Mouse (Mus musculus): Measurements from ENCODE around the gene Rbks. TPM values are rescaled to one million over a fixed set of nuclear protein-coding genes. Genes with fewer than 3 reads are reported as not detected.
A peak's percentile ranks its signal among the peaks of the same experiment; 100 is the strongest.

The Rbks gene
- polyA plus RNA-seq, 1 experiment from 2014 or later = 23.4 TPM

DNA sequence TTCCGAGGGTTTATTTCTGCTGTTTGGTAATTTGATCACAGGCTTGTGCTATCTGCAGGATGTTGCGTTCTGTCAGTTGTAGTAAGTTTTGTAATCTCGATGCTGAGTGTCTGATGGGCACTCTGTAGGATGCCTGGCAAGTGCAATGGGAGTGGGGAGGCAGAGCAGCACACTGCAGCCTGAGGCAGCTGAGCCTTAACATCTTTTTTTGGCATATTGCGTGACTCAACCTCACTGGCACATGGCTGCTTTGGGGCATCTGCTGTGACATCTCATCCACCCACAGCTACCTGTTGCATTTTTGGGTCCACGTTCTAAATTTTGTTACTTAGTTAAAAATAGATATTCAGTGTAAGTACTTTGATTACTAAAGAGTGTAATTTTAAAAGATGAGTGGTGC is 7.5 kb upstream of the Rbks start:
- no peak overlapping the region for H3K27ac ChIP-seq (ENCODE audit: low read depth)
- H3K36me3 ChIP-seq (replicated peaks; ENCODE audit: insufficient read depth, low read length) = peaks cover 27% of the 10 kb centered on the region
- H3K4me2 ChIP-seq (ENCODE audit: low read depth, low read length) = no peak overlapping the region
- ATAC-seq = no peak
- 81% methylated on average over 5 of the region's 5 CpGs for WGBS (ENCODE audit: insufficient replicate concordance)
- no peaks in the 10 kb centered on the region for H3K27me3 ChIP-seq (ENCODE audit: insufficient read depth, low read length)
- no peak for DNase-seq
- no peaks in the 10 kb centered on the region for H3K9me3 ChIP-seq (ENCODE audit: low read length)
- H3K4me1 ChIP-seq (ENCODE audit: insufficient read depth) = no peaks in the 10 kb centered on the region
- TF ChIP-seq CTCF (IDR thresholded peaks at IDR 0.05; ENCODE audit: low read depth) (no peak), EP300 (IDR thresholded peaks at IDR 0.05; ENCODE audit: low read depth) (no peak)
- H3K4me3 ChIP-seq (ENCODE audit: low read depth, low read length) = no peak overlapping the region
- H3K9ac ChIP-seq (replicated peaks) = no peak overlapping the region

DNA sequence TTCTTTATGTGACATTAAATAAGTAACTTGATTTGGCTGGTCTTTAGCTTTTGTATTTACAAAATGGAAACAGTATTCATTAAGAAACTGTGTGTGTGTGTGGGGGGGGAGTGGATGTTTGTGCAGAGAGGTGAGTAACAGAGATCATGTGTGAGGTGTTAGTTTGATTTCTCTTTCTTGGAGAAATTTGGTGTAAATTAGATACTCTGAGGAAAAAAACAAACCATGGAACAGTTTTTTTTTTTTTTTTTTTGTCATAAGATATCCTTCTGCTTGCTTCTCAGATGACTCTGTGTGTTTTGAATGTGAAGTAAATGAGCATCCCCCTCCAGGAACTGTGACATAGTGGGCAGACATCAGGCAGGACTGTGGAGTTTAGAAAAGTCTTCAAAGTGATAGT is 2.0 kb upstream of the Rbks start:
- ATAC-seq (no peak), DNase-seq (no peak)
- TF ChIP-seq EP300 (IDR thresholded peaks at IDR 0.05; ENCODE audit: low read depth) (no peak), CTCF (IDR thresholded peaks at IDR 0.05; ENCODE audit: low read depth) (no peak)
- Histone ChIP-seq H3K27me3 (ENCODE audit: insufficient read depth, low read length) (no peaks in the 10 kb centered on the region), H3K4me1 (ENCODE audit: insufficient read depth) (peaks cover 6% of the 10 kb centered on the region), H3K36me3 (replicated peaks; ENCODE audit: insufficient read depth, low read length) (peaks cover 21% of the 10 kb centered on the region), H3K4me2 (ENCODE audit: low read depth, low read length) (no peak overlapping the region), H3K9me3 (ENCODE audit: low read length) (no peaks in the 10 kb centered on the region), H3K4me3 (ENCODE audit: low read depth, low read length) (no peak overlapping the region), H3K9ac (replicated peaks) (no peak overlapping the region), H3K27ac (ENCODE audit: low read depth) (peak overlapping the region; percentile 99; the same call in 1 of the 2 replicates)

DNA sequence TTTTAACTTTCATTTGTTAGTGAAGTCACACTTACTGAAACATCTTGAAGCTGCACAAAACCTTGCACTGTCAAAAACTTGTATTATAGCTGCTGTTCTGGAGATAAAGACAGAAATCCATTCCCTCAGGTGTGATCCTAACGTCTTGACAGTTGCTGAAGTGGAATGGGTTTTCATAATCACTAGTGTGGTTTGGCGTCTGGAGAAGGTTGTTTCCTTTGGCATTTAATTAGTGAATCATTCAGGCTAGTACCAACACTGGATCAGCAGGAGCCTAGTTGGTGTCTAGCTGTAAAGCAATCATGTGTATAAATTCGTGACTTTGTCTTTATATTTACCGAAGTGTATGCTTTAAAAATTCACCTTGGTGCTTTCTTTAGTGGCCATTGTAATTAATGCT is 1.5 kb upstream of the Rbks start:
- no peak for TF ChIP-seq CTCF (IDR thresholded peaks at IDR 0.05; ENCODE audit: low read depth)
- TF ChIP-seq EP300 (IDR thresholded peaks at IDR 0.05; ENCODE audit: low read depth) = no peak
- Histone ChIP-seq H3K4me2 (ENCODE audit: low read depth, low read length) (peak overlapping the region; percentile 85), H3K27me3 (ENCODE audit: insufficient read depth, low read length) (no peaks in the 10 kb centered on the region), H3K36me3 (replicated peaks; ENCODE audit: insufficient read depth, low read length) (peaks cover 20% of the 10 kb centered on the region), H3K4me1 (ENCODE audit: insufficient read depth) (peaks cover 6% of the 10 kb centered on the region), H3K9me3 (ENCODE audit: low read length) (no peaks in the 10 kb centered on the region), H3K27ac (ENCODE audit: low read depth) (peak overlapping the region; percentile 99), H3K9ac (replicated peaks) (no peak overlapping the region), H3K4me3 (ENCODE audit: low read depth, low read length) (0 out of 2 replicates have a peak overlapping the region, but pooled peaks have one; percentile 90)
- ATAC-seq (no peak), DNase-seq (no peak)
- WGBS (ENCODE audit: insufficient replicate concordance) = 55% methylated on average over 4 of the region's 4 CpGs

DNA sequence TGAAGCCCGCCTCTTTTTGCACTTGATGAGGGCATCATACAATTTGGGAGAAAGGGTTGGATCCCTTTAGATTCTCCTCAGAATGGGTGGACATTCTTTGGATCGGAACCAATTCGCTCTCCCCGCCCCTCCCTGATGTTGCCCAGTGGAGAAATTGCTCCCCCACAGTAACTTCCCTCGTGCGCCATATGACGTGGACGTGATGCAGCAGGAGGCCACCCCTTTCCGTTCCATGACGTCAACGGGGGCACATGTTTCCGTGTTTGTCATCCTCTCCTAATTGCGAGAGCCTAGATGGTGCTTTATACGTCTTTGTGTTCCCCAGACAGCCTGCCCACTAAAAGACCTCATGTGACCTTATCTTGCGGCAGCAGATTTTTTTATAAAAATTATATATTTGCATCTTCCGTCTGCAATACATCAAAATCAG is 885 bp upstream of the Rbks start:
- H3K27ac ChIP-seq (ENCODE audit: low read depth) = peak overlapping the region; percentile 99
- 2% methylated on average over 16 of the region's 16 CpGs for WGBS (ENCODE audit: insufficient replicate concordance)
- peak overlapping the region; percentile 85 for H3K4me2 ChIP-seq (ENCODE audit: low read depth, low read length)
- ATAC-seq = peak; percentile 71
- peaks cover 6% of the 10 kb centered on the region for H3K4me1 ChIP-seq (ENCODE audit: insufficient read depth)
- peak; percentile 91 for DNase-seq
- no peaks in the 10 kb centered on the region for H3K9me3 ChIP-seq (ENCODE audit: low read length)
- peak overlapping the region; percentile 90 for H3K4me3 ChIP-seq (ENCODE audit: low read depth, low read length)
- no peaks in the 10 kb centered on the region for H3K27me3 ChIP-seq (ENCODE audit: insufficient read depth, low read length)
- peak; percentile 91 for TF ChIP-seq EP300 (IDR thresholded peaks at IDR 0.05; ENCODE audit: low read depth)
- TF ChIP-seq CTCF (IDR thresholded peaks at IDR 0.05; ENCODE audit: low read depth) = no peak
- peaks cover 15% of the 10 kb centered on the region; the same call in 1 of the 2 replicates for H3K36me3 ChIP-seq (replicated peaks; ENCODE audit: insufficient read depth, low read length)
- H3K9ac ChIP-seq (replicated peaks) = peak overlapping the region; percentile 84

DNA sequence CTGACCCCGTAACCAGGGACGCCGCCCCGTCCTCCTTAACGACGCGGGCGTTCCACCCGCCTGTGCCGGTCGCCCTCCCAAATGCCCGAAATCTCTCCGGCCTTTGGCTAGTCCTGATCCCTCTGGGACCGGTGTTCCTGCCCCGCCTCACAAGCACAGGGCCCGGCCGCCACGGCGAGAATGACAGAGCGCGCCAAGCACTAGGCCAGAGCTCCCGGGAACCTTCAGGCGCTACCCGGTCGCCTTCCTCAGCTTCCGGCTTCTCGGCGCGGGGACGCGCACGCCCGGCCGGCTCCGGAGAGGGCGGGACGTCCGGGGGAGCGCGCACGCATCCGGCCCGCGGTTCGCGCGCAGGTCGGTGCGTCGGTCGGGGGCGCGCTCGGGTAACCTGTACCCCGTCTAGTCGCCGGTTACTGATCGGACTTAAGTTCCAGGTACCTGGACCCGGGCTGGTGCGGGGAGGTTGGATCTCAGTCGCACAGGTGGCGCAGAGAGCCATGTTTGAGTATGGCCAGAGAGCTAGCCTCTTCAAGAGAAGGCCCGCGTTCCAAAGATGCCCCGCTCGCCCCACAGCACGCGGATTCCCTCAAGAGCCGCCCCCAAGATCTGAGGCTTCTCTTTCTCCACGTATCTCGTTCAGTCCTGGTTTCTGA is 343 bp upstream of the Rbks start, which contains the start of gene Babam2:
Gene Babam2 (plus strand): TSS at position 41 of the 653 bp plus-strand sequence.
- peak; percentile 97 for DNase-seq
- H3K27ac ChIP-seq (ENCODE audit: low read depth) = peak within 1 kb of the TSS; percentile 99
- ATAC-seq = peak; percentile 96
- TF ChIP-seq EP300 (IDR thresholded peaks at IDR 0.05; ENCODE audit: low read depth) (no peak), CTCF (IDR thresholded peaks at IDR 0.05; ENCODE audit: low read depth) (0 out of 2 replicates have a peak, but pooled peaks have one; percentile 9)
- peak within 1 kb of the TSS; percentile 84 for H3K9ac ChIP-seq (replicated peaks)
- H3K36me3 ChIP-seq (replicated peaks; ENCODE audit: insufficient read depth, low read length) = peaks cover 10% of the 10 kb centered on the region; the same call in 1 of the 2 replicates
- no peaks in the 10 kb centered on the region for H3K27me3 ChIP-seq (ENCODE audit: insufficient read depth, low read length)
- peak within 1 kb of the TSS; percentile 85 for H3K4me2 ChIP-seq (ENCODE audit: low read depth, low read length)
- WGBS (ENCODE audit: insufficient replicate concordance) = under 1% methylated on average over 70 of the region's 71 CpGs
- H3K4me1 ChIP-seq (ENCODE audit: insufficient read depth) = peaks cover 6% of the 10 kb centered on the region
- peak within 1 kb of the TSS; percentile 90 for H3K4me3 ChIP-seq (ENCODE audit: low read depth, low read length)
- no peaks in the 10 kb centered on the region for H3K9me3 ChIP-seq (ENCODE audit: low read length)

DNA sequence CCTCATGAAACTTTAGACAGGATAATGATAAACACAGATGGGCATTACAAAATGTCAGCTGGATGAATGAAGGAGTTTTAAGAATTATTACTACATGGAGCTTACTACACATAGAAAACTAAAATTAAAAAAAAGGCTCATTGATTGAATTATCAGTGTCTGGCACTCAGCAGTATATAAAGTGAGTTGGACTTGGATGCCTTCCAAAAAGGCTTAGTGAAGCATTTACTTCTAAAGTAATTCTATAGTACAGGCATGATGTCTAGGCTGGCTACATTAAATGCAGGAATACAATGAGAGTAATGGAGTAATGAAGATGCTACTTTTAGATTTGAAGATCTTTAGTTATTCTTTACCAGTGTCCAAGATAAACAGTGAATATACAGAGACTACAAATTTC is 4.2 kb downstream of the Rbks start:
- Histone ChIP-seq H3K9me3 (ENCODE audit: low read length) (no peaks in the 10 kb centered on the region), H3K4me2 (ENCODE audit: low read depth, low read length) (no peak overlapping the region), H3K36me3 (replicated peaks; ENCODE audit: insufficient read depth, low read length) (no peaks in the 10 kb centered on the region), H3K4me1 (ENCODE audit: insufficient read depth) (peaks cover 3% of the 10 kb centered on the region; the same call in 1 of the 2 replicates), H3K27me3 (ENCODE audit: insufficient read depth, low read length) (no peaks in the 10 kb centered on the region), H3K27ac (ENCODE audit: low read depth) (no peak overlapping the region), H3K9ac (replicated peaks) (no peak overlapping the region), H3K4me3 (ENCODE audit: low read depth, low read length) (no peak overlapping the region)
- TF ChIP-seq CTCF (IDR thresholded peaks at IDR 0.05; ENCODE audit: low read depth) = no peak
- no peak for TF ChIP-seq EP300 (IDR thresholded peaks at IDR 0.05; ENCODE audit: low read depth)
- ATAC-seq (no peak), DNase-seq (no peak)

Measured in liver, postnatal 0 days (tissue).